Mouse (Mus musculus) C2C12 (cell line): ENCODE results near the gene Ost4. TPM values are rescaled to one million over a fixed set of nuclear protein-coding genes. Genes with fewer than 3 reads are reported as not detected.

ENCODE experiments used
- H3K27me3 ChIP-seq: one replicate; pipeline ENCODE4 v1.6.1; 2011; ENCODE audit not compliant: control insufficient read depth, insufficient read depth, insufficient read length
- H3K36me3 ChIP-seq: one replicate; pipeline ENCODE4 v1.6.1; 2011; ENCODE audit not compliant: control insufficient read depth, insufficient read depth
- H3K4me3 ChIP-seq: one replicate; pipeline ENCODE4 v1.5.1; 2011; ENCODE audit warnings: mild to moderate bottlenecking, control low read depth; ENCODE audit not compliant: poor library complexity, insufficient read depth, severe bottlenecking
- H3K79me2 ChIP-seq: one replicate; pipeline ENCODE4 v1.6.1; 2011; ENCODE audit not compliant: control insufficient read depth, insufficient read depth
- H3K79me3 ChIP-seq: one replicate; pipeline ENCODE4 v1.6.1; 2011; ENCODE audit warnings: low read depth, control low read depth
- H3ac ChIP-seq: one replicate; pipeline ENCODE3; 2011; ENCODE audit warnings: low read depth; ENCODE audit not compliant: control insufficient read depth, insufficient read length
- CEBPB ChIP-seq: IDR thresholded peaks from one replicate; pipeline ENCODE4 v1.6.1; 2011; ENCODE audit warnings: low read depth, mild to moderate bottlenecking, control low read depth, moderate library complexity
- CTCF ChIP-seq: IDR thresholded peaks from one replicate; pipeline ENCODE4 v1.5.1; 2011; ENCODE audit not compliant: control insufficient read depth, insufficient read depth, insufficient read length
- FOSL1 ChIP-seq: IDR thresholded peaks from one replicate; pipeline ENCODE4 v1.8.0; 2011; ENCODE audit warnings: mild to moderate bottlenecking, low read length; ENCODE audit not compliant: poor library complexity, insufficient read depth, severe bottlenecking
- MAX ChIP-seq: IDR thresholded peaks from one replicate; pipeline ENCODE4 v1.6.1; 2011; ENCODE audit warnings: mild to moderate bottlenecking, control low read depth
- MYOD1 ChIP-seq: IDR thresholded peaks from one replicate; pipeline ENCODE4 v1.6.1; 2011; ENCODE audit warnings: low read depth; ENCODE audit not compliant: control insufficient read depth, insufficient read length
- MYOG ChIP-seq: IDR thresholded peaks from one replicate; pipeline ENCODE4 v1.6.1; 2011; ENCODE audit not compliant: control insufficient read depth, insufficient read length; ENCODE audit errors: extremely low read depth
- USF1 ChIP-seq: IDR thresholded peaks from one replicate; pipeline ENCODE4 v1.6.1; 2011; ENCODE audit warnings: low read depth, mild to moderate bottlenecking, control low read depth, moderate library complexity
- polyA plus RNA-seq: library from polyadenylated mRNA; unstranded; fragments of >200 nt; fragmentation: generic; extraction: Trizol; gene quantifications from one replicate; pipeline ENCODE4 v1.2.1, GENCODE M21; 2012; ENCODE audit warnings: missing spikeins

Ost4 gene
- polyA plus RNA-seq, 1 experiment, result 348 TPM

DNA sequence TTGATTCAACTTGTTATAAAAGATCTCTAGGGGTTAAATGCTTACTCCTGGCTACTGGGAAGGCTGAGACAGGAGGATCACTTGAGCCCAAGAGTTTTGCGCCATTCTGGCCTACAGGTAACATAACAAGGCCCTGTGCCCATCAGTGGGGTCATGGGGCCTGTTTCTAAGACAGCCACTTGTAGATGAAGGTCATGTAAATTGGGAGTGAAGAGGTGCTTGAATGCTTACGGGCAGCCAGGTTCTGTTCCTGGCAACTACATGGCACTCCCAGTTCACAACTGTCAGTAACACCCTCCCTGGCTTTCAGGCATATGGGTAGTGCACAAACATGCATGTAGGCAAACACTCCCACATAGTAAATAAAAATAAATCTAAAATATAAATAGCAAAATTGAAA, 43.3 kb upstream of the Ost4 start:
- Histone ChIP-seq H3ac (no peak overlapping the region), H3K27me3 (no peaks in the 10 kb centered on the region), H3K79me3 (peaks cover 12% of the 10 kb centered on the region), H3K4me3 (no peak overlapping the region), H3K79me2 (peaks cover 35% of the 10 kb centered on the region), H3K36me3 (peaks cover 40% of the 10 kb centered on the region)
- TF ChIP-seq MYOG, result no peak
- no peak for TF ChIP-seq FOSL1
- no peak for TF ChIP-seq USF1
- no peak for TF ChIP-seq CEBPB
- no peak for TF ChIP-seq CTCF
- no peak for TF ChIP-seq MYOD1
- no peak for TF ChIP-seq MAX

DNA sequence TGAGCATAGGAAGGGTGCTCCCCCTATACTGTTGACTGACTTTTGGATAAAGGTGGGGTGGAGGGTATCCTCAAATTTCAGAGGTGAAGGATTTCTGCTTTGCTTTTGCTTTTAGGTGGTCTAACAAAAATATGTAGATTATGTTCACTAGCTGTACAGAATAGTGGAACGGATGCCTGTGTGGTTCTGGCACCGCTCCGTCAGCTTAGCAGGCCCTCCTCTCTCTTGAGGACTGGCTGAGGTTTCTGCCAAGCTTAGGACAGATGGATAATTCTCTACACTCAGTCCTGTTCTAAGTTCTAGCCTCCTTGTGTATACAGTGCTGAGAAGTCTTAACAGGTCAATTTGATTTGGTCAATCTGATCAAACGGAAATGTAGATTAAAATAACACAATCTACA, 42.9 kb upstream of the Ost4 start:
- TF ChIP-seq CEBPB (no peak), MYOG (no peak), FOSL1 (no peak), USF1 (no peak), MAX (no peak), CTCF (no peak), MYOD1 (no peak)
- peaks cover 36% of the 10 kb centered on the region for H3K36me3 ChIP-seq
- no peaks in the 10 kb centered on the region for H3K27me3 ChIP-seq
- H3K4me3 ChIP-seq, result peak overlapping the region; percentile 56
- peaks cover 35% of the 10 kb centered on the region for H3K79me2 ChIP-seq
- peaks cover 9% of the 10 kb centered on the region for H3K79me3 ChIP-seq
- peak overlapping the region; percentile 26 for H3ac ChIP-seq

DNA sequence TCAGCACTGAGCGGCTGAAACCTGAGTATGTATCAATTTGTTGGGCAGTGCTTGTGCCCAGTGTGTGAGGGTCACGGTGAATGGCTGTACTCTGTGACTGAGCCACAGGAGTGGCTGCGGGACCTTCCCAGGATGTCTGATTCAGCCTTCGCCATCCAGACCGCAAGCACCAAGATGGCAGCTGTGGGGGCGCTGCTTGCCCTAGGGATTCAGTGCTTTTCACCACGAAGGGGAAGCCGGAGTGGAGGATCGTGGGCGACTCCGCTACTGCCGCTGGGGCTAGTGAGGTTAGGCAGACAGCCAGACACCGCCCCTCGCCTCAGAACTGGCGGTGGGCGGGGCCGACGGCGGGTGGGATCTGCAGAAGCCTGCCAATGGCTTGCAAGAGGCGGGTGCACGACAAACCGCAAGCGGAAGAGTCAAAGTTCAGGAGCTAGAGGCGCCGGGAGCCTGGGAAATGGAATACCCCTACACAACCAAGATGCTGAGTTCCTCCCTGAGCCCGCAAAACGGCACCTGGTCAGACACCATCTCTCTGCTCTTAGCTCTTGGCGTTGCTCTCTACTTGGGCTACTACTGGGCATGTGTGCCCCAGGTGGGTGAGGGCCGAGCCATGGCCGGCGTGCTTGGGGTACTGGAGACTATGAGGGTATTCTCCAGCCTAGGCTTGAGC, 42.2 kb upstream of the Ost4 start:
- H3K79me3 ChIP-seq, result peaks cover 9% of the 10 kb centered on the region
- peak overlapping the region; percentile 56 for H3K4me3 ChIP-seq
- TF ChIP-seq MYOD1 (peak; percentile 68), USF1 (no peak), MAX (peak; percentile 36)
- H3ac ChIP-seq, result peak overlapping the region; percentile 26
- H3K27me3 ChIP-seq, result no peaks in the 10 kb centered on the region
- H3K79me2 ChIP-seq, result peaks cover 35% of the 10 kb centered on the region
- H3K36me3 ChIP-seq, result peaks cover 29% of the 10 kb centered on the region

DNA sequence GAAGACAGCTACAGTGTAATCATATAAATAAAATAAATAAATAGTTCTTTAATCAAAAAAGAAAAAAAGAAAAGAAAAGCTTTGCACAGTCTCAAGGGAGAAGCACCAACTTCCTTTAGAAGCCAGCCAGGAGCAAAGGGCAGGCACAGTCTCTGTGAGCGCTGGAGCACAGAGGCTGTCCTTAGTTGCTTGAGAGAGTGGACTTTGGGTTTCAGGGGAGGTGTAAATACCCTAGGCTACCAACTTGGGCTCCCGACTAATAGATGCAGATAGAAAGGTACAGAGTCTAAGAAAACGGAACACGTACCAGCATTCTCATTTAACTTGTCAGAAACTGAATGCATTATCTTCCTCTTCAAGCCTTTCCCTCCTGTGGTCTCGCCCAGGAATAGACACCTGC, 41.0 kb upstream of the Ost4 start:
- peaks cover 32% of the 10 kb centered on the region for H3K79me2 ChIP-seq
- H3K27me3 ChIP-seq, result no peaks in the 10 kb centered on the region
- H3K36me3 ChIP-seq, result peaks cover 17% of the 10 kb centered on the region
- H3ac ChIP-seq, result no peak overlapping the region
- no peak overlapping the region for H3K4me3 ChIP-seq
- no peak for TF ChIP-seq CEBPB
- no peak for TF ChIP-seq MYOG
- no peak for TF ChIP-seq FOSL1
- no peak for TF ChIP-seq MAX
- no peak for TF ChIP-seq MYOD1
- TF ChIP-seq USF1, result no peak
- no peak for TF ChIP-seq CTCF
- peaks cover 9% of the 10 kb centered on the region for H3K79me3 ChIP-seq

DNA sequence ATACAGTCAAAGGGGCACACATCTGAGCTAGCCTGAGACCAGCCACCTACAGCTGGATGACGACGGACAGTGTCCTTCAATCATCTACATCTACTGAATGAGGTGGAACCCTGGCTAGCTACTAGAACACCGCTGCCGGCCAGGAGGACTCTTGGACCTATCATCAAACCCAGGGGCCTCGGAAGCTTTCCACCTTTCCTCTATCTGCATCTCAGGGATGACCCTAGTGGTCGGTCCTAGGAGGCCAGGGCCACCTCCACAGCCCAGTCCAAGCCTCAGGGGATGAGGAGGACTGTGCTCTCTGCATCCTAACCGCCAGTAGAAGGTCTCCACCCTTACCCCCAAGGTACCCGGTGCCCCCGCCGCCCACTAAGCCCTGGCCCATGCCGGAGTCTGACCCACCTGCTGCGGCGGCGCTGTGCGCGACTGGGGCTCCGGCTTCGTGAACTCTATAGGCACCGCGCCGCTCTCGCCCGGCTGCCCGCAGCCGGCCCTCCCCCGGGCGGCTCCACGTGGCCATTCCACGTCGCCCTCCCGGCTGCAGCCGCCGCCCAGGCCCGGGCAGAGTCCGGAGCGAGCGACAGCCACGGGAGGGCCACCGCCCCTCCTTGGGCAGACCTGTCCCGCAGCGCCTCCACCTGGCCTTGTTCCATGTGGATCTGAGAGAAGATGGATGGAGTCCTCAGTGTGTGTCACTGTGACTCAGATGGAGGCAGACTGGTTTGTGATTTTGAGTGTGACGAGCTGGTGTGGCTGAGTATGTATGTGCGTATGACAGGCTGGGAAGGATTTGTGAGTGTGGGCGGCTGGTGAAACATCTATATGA, 37.6 kb upstream of the Ost4 start, which contains the start of gene Cgref1:
Gene Cgref1, minus strand, starts transcription at position 636 of the 826 bp plus-strand sequence.
- no peak within 1 kb of the TSS for H3K4me3 ChIP-seq
- peak within 1 kb of the TSS; percentile 28 for H3ac ChIP-seq
- H3K79me2 ChIP-seq, result peaks cover 1% of the 10 kb centered on the region
- H3K79me3 ChIP-seq, result no peaks in the 10 kb centered on the region
- H3K27me3 ChIP-seq, result no peaks in the 10 kb centered on the region
- no peaks in the 10 kb centered on the region for H3K36me3 ChIP-seq
- TF ChIP-seq MYOG, result no peak
- peak; percentile 34 for TF ChIP-seq MAX
- no peak for TF ChIP-seq CEBPB
- no peak for TF ChIP-seq MYOD1
- no peak for TF ChIP-seq USF1
- TF ChIP-seq CTCF, result peak; percentile 50
